Mouse (Mus musculus) ovary, adult 18-20 months (tissue): ENCODE measurements around the gene Gm13290.
"Not testable (repeated sequence)": the region's sequence is repeated elsewhere in the genome, so short reads cannot be mapped to it uniquely, and the experiment has no call there.

Source experiments
- DNase-seq: peaks from one replicate; pipeline ENCODE4 v3.0.0; 2022; ENCODE audit warnings: low spot score, mixed read lengths

Gene Gm13290

DNA sequence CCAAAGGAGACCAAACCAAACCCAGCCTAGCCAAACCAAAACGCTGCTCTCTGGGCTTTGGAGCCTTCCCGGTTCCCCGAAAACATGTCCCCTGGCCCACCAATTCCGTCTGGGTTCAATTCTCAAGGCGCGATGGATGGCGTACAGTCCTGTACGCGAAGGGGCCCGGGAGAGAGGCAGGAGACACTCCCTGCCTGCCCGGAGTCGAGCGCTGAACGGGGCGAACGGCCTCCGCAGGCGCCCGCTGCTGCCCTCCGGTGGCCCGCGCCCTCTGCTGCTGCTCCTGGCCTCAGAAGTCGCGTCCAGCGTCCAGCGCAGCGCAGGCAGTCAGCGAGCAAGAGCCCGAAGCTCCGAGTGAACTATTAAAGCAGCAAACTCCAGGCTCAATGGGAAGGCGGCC, 8.7 kb downstream of the Gm13290 start:
- not testable (repeated sequence) for DNase-seq

DNA sequence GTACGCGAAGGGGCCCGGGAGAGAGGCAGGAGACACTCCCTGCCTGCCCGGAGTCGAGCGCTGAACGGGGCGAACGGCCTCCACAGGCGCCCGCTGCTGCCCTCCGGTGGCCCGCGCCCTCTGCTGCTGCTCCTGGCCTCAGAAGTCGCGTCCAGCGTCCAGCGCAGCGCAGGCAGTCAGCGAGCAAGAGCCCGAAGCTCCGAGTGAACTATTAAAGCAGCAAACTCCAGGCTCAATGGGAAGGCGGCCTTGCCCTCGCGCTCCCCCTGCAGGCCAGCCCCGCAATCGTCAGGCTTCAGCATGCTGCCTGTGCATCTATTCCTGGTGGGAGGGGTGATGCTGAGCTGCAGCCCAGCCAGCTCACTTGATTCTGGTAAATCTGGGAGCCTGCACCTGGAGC, 11.8 kb downstream of the Gm13290 start, which contains the start of gene Gm13276:
Gene Gm13276 (plus strand): TSS at position 301 of the 400 bp plus-strand sequence.
- DNase-seq: not testable (repeated sequence)

DNA sequence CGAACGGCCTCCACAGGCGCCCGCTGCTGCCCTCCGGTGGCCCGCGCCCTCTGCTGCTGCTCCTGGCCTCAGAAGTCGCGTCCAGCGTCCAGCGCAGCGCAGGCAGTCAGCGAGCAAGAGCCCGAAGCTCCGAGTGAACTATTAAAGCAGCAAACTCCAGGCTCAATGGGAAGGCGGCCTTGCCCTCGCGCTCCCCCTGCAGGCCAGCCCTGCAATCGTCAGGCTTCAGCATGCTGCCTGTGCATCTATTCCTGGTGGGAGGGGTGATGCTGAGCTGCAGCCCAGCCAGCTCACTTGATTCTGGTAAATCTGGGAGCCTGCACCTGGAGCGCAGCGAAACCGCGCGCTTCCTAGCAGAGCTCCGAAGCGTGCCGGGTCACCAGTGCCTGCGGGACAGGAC, 14.8 kb downstream of the Gm13290 start, which contains the start of gene Gm13277:
Gene Gm13277 (plus strand): TSS at position 231 of the 400 bp plus-strand sequence.
- peak; percentile 62 for DNase-seq

DNA sequence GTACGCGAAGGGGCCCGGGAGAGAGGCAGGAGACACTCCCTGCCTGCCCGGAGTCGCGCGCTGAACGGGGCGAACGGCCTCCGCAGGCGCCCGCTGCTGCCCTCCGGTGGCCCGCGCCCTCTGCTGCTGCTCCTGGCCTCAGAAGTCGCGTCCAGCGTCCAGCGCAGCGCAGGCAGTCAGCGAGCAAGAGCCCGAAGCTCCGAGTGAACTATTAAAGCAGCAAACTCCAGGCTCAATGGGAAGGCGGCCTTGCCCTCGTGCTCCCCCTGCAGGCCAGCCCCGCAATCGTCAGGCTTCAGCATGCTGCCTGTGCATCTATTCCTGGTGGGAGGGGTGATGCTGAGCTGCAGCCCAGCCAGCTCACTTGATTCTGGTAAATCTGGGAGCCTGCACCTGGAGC, 17.6 kb downstream of the Gm13290 start, which contains the start of gene Gm13278:
Gene Gm13278 (plus strand): TSS at position 301 of the 400 bp plus-strand sequence.
- DNase-seq: not testable (repeated sequence)

DNA sequence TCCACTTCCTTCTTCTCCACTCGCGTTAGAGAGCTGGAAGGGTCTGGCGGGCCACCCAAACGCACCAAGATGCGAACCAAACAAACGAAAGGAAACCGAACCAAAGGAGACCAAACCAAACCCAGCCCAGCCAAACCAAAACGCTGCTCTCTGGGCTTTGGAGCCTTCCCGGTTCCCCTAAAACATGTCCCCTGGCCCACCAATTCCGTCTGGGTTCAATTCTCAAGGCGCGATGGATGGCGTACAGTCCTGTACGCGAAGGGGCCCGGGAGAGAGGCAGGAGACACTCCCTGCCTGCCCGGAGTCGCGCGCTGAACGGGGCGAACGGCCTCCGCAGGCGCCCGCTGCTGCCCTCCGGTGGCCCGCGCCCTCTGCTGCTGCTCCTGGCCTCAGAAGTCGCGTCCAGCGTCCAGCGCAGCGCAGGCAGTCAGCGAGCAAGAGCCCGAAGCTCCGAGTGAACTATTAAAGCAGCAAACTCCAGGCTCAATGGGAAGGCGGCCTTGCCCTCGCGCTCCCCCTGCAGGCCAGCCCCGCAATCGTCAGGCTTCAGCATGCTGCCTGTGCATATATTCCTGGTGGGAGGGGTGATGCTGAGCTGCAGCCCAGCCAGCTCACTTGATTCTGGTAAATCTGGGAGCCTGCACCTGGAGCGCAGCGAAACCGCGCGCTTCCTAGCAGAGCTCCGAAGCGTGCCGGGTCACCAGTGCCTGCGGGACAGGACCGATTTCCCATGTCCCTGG, 20.5 kb downstream of the Gm13290 start, which contains the start of gene Gm13275:
Gene Gm13275 (plus strand): TSS at position 552 of the 740 bp plus-strand sequence.
- peak; percentile 70 for DNase-seq

DNA sequence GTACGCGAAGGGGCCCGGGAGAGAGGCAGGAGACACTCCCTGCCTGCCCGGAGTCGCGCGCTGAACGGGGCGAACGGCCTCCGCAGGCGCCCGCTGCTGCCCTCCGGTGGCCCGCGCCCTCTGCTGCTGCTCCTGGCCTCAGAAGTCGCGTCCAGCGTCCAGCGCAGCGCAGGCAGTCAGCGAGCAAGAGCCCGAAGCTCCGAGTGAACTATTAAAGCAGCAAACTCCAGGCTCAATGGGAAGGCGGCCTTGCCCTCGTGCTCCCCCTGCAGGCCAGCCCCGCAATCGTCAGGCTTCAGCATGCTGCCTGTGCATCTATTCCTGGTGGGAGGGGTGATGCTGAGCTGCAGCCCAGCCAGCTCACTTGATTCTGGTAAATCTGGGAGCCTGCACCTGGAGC, 23.5 kb downstream of the Gm13290 start, which contains the start of gene Gm13279:
Gene Gm13279 (plus strand): TSS at position 301 of the 400 bp plus-strand sequence.
- not testable (repeated sequence) for DNase-seq

DNA sequence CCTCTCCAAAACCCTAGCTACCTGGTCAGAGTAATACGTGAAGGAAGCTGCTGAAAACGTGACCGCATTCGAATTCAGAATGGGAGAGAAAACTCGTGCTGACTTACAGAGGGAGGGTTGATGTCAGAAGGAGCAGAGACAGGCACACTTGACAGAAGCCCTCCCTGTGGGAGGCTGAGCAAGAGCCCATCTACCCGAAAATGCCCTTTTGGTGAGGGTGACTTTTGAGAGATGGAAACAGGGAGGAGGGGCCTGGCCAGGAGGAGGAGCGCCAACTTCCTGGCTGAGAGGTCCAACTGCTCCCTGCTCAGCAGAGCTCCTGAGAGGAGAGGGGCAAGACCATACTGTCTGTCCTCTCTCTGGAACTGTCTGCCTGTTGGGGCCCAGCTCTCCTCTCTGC, 25.7 kb downstream of the Gm13290 start, which contains the start of gene Gm13285:
Gene Gm13285 (plus strand): TSS at position 301 of the 400 bp plus-strand sequence.
- DNase-seq: not testable (repeated sequence)

DNA sequence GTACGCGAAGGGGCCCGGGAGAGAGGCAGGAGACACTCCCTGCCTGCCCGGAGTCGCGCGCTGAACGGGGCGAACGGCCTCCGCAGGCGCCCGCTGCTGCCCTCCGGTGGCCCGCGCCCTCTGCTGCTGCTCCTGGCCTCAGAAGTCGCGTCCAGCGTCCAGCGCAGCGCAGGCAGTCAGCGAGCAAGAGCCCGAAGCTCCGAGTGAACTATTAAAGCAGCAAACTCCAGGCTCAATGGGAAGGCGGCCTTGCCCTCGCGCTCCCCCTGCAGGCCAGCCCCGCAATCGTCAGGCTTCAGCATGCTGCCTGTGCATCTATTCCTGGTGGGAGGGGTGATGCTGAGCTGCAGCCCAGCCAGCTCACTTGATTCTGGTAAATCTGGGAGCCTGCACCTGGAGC, 29.3 kb downstream of the Gm13290 start, which contains the start of gene Gm13287:
Gene Gm13287 (plus strand): TSS at position 301 of the 400 bp plus-strand sequence.
- DNase-seq: not testable (repeated sequence)

DNA sequence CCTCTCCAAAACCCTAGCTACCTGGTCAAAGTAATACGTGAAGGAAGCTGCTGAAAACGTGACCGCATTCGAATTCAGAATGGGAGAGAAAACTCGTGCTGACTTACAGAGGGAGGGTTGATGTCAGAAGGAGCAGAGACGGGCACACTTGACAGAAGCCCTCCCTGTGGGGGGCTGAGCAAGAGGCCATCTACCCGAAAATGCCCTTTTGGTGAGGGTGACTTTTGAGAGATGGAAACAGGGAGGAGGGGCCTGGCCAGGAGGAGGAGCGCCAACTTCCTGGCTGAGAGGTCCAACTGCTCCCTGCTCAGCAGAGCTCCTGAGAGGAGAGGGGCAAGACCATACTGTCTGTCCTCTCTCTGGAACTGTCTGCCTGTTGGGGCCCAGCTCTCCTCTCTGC, 31.6 kb downstream of the Gm13290 start, which contains the start of gene Gm13288:
Gene Gm13288 (plus strand): TSS at position 301 of the 400 bp plus-strand sequence.
- not testable (repeated sequence) for DNase-seq

DNA sequence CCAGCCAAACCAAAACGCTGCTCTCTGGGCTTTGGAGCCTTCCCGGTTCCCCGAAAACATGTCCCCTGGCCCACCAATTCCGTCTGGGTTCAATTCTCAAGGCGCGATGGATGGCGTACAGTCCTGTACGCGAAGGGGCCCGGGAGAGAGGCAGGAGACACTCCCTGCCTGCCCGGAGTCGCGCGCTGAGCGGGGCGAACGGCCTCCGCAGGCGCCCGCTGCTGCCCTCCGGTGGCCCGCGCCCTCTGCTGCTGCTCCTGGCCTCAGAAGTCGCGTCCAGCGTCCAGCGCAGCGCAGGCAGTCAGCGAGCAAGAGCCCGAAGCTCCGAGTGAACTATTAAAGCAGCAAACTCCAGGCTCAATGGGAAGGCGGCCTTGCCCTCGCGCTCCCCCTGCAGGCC, 32.1 kb downstream of the Gm13290 start:
- peak; percentile 25 for DNase-seq

DNA sequence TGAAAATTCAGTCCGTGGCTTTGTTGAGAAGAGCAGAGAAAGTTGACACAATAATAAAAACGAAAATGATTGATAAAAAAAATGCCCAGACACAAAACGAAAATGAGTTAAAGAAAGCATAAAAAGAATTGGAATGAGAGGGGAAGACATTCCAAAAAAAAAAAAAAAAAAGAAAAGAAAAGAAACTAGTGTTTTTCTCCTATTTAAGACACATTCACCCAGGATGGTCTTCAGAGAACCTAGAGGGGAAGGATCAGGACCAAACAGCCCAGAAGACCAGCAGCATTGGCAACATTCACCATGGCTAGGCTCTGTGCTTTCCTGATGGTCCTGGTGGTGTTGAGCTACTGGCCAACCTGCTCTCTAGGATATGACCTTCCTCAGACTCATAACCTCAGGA, 42.3 kb downstream of the Gm13290 start, which contains the start of gene Ifna7:
Gene Ifna7 (plus strand): TSS at position 301 of the 400 bp plus-strand sequence.
- no peak for DNase-seq

DNA sequence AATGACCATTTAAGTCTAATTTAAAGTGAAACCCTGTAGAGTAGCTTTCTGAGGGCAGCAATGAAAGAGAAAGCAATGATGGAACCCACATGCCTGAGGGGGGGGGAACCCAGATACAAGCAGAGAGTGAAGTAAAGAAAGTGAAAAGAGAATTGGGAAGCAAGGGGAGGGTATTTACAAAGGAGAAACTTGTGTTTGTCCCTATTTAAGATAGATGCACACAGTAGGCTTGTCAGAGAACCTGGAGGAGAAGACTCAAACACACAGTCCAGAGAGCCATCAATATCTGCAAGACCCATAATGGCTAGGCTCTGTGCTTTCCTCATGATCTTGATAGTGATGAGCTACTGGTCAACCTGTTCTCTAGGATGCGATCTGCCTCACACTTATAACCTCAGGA, 46.0 kb downstream of the Gm13290 start, which contains the start of gene Ifna11:
Gene Ifna11 (plus strand): TSS at position 301 of the 400 bp plus-strand sequence.
- no peak for DNase-seq

DNA sequence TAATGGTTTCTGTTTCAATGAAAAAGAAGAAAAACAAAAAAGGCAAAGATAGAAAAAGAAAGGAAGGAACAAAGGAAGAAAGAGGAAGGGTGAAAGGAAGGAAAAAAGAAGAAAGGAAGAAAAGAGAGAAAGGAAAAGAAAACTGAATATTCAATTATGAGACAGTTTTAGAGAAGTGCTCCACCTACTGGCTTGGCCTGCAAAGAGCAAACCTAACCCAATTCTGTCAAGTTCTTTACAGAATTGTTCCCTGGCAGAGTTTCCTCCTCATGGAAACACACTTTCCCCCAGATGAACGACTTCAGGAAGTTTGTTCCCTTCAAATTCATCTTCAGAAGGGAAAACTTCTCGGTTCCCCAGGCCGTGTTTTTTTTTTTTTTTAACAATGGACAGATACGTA, 49.4 kb downstream of the Gm13290 start:
- no peak for DNase-seq
